Mouse (Mus musculus) gastrocnemius, postnatal 25 days (tissue): Measurements from ENCODE around the gene Diaph3. TPM values are rescaled to one million over a fixed set of nuclear protein-coding genes. Genes with fewer than 3 reads are reported as not detected.

Source experiments
- DNase-seq: peaks from one replicate; pipeline ENCODE4 v3.0.0; 2022
- microRNA-seq, 2 experiments: library from miRNA; unstranded; fragments of <30 nt; microRNA quantifications; one replicate each; pipeline ENCODE4 v1.2.0; 2021; ENCODE audit warnings: borderline replicate concordance in 2 of 2
- total RNA-seq, 2 experiments: library from RNA; stranded (reverse); gene quantifications; 1 replicate in 1 of 2; 2 replicates in 1 of 2; pipeline ENCODE4 v1.2.3; 2021

Gene Diaph3
- total RNA-seq, 2 experiments from 2014 or later, result 0.36 to 0.72 TPM

DNA sequence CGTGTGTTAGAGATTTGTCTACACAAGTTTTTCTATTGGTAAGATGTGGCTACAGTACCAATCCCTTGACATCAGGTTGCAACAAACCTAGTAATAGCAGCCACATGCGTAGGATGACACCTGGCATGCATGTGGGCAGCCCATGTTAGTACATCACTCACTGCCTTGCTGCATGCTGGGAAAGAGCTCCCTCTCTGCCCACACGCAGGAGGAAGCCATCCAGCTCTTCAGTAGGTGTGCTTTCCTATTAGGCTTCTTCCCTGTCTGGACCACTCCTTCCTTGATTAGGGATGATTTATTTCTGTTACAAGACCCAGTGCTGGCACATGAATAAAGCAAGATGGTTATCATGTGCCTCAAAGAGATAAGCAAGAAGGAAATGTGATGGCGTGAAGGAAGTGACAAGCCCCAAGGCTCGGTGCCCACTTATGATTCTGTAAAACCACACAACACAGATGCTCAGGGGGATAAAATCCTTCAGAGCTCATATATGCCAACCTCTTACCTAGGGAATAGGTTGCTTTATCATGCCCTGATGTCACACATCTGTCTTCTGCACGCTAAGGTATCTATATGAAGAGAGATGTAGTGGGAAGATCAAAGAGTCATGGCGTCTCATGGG, 494.4 kb downstream of the Diaph3 start:
- DNase-seq, result no peak

DNA sequence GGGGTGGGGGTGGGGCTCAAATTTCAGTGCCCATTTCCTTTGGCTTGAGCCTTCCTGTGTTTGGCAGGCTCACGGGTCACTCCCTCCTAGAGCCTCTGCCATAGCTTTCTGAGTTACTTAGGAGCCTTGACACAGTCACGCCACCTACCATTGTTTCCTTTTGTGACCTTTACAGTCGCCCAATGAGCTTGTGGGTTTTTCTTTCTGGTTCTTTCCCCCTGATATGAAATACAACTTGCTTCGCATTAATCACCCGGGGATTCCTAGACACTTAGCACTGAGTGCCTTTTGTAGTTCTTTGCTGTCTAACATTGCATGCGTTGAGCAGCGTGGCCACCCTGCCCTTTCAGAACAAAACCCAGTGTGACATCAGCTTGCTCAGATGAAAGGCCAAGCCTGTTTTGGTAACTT, 498.2 kb downstream of the Diaph3 start:
- DNase-seq, result no peak

DNA sequence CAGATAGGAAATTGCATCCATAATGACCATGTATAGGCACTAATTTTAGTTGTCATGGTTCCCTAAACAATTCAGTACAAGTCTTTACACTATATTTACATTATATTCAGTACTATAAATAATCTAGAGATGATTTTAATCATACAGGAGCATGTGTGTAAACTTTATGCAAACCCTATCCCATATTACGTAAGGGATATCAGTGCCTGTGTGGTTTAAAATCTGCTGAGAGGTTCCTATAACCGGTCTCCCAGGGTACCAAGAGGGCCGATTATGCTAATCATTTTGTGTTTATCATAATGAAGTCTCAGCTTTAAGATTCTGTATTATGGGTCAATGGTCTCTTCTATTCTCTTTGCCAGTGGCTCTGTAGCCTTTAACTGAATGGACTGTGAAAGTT, 499.2 kb downstream of the Diaph3 start:
- DNase-seq, result no peak

DNA sequence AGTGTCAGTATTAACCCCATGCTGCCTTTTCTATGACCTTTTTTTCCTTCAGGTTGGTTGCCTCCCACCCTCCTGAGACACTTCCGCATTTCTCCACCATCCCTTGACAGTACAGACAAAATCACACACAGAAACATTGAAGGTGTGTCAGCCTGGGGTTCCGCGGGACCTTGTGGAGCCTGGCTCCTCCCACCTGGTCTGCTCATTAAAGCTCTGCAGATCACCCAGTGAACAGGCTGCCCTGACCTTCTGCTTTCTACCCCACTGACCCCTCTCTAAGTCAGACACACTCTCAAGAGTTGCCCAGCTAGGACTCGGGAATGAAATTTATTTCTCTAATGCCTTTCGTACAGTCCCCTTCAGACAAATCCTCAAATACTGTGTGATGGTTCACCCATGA, 500.9 kb downstream of the Diaph3 start:
- no peak for DNase-seq

DNA sequence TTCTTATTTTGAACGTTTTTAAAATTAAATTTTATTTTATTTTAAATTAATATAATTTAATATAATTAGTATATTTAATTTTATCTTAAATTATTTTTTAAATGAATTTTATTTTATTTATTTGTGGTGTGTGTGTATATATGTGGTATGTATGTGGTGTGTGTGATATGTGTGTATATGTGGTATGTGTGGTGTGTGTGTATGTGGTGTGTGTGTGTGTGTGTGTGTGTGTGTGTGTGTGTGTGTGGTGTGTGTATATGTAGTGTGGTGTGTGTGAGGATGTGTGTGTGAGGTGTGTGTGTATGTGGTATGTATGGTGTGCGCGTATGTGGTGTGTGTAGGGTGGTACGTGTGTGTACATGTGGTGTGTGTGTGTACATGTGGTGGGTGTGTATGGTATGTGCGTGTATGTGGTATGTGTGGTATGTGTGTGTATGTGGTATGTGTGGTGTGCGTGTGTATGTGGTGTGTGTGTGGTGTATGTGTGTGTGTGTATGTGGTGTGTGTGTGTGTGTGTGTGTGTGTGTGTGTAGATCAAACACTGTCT, 505.4 kb downstream of the Diaph3 start:
- no peak for DNase-seq

DNA sequence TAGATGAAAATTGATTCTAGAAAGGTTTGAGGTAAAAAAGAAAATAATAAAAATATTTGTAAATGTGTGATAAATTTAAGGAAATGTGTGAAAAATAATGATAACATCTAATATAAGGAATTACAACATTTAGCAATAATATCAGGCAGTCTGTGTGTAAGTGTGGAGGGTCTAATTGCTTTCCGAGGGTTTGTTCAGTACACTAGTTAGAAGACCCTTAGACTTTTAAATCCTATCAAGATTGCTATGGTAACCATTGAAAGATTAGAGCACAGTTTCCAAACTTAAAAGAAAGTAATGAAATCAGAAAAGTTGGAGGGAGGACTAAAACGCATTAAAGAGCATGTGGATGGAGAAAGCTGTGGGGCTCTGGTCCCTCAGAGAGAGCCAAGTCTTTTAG, 506.0 kb downstream of the Diaph3 start:
- no peak for DNase-seq

DNA sequence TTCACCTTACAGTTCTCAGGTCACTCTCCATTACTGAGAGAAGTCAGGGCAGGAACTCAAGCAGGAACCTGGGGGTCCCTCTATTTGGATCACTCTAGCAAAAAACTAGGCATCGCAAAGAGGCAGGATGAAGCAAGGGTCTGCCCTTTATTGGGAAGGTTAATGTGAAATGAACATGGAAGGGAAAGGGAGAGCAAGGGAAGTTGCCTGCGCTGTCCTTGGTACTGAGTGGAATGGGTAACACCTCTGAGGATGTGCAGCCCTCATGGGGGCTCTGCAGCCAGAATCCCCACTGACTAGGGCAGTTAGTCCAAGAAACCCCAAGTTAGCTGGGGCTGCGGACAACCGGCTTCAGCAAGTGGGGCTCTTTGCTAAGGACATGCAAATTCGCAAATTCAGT, 507.2 kb downstream of the Diaph3 start:
- DNase-seq, result no peak

DNA sequence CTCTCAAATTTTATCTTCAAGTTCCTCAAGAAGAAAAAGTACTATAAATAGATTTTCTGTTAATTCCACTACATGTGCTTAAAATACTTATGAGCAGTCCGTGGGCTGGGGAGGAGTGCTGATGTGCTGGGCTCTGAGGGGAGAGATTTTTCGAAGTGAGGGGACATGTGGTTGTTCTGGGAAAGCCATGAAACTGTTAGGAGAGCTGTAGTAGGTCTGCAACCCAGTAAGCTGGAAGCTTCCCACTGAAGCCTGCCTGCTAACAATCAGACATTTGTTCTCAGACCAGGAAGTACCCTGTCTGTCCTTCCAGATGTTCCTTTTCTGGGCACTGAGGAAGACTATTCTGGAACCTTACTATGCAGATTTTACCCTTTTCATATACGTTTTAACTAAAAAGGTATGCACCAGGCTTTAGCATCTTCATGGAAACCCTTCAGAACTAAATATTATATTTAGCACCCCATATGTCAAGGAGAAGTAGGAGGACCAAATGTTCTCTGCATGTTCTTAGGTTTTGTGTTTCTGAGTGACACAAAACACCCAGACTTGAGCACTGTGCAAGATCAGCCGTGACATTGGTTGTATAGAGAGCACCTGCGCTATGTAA, 516.1 kb downstream of the Diaph3 start:
- DNase-seq, result no peak

DNA sequence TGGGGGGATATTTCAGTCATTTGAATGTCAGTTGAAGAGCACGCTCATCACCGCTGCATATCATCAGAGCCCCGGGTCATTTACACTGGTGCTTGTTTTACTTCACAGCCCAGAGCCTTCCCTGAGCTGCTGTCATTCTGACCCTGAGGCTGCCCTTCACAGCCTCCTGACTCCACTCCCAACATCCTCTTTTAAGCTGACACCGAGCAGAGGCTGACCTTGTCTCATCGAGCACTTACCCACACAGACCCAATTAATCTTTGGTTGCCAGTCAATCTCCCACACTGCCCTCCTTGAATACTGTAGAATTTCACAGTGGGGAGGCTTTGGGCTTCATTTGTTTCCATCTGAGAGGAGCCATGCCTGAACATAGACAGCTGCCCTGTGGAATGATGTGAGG, 521.4 kb downstream of the Diaph3 start:
- no peak for DNase-seq

Small RNAs within 50 kb of the gene (microRNA-seq; reads per million reads assigned to microRNA genes)
- 0 reads per million in 2 experiments for gene Gm23438
